Mouse (Mus musculus) hindbrain, embryonic 11.5 days (tissue): ENCODE results near the gene Kcnj6. TPM values are rescaled to one million over a fixed set of nuclear protein-coding genes. Genes with fewer than 3 reads are reported as not detected.

Source experiments
- ATAC-seq: fragments of 200-750 bp; cut with Nextera tagmentation; 2 replicates; pipeline ENCODE4 v1.8.0; 2017; ENCODE audit warnings: mild to moderate bottlenecking, moderate TSS enrichment, moderate library complexity; ENCODE audit not compliant: low FRiP score
- DNase-seq: peaks from one replicate; pipeline ENCODE4 v3.0.0-alpha.2; 2015; ENCODE audit warnings: low spot score
- H3K27ac ChIP-seq: fragments of 300-500 bp; sonication (generic); 2 replicates; pipeline ENCODE4 v1.5.1; 2014; ENCODE audit warnings: mild to moderate bottlenecking, low read depth, low read length
- H3K27me3 ChIP-seq: fragments of 300-500 bp; sonication (generic); 2 replicates; pipeline ENCODE4 v1.6.1; 2014; ENCODE audit warnings: mild to moderate bottlenecking, low read length, moderate library complexity, mixed read lengths; ENCODE audit not compliant: control insufficient read depth, insufficient read depth
- H3K36me3 ChIP-seq: fragments of 300-500 bp; sonication (generic); 2 replicates; pipeline ENCODE4 v1.6.1; 2014; ENCODE audit warnings: mild to moderate bottlenecking, low read length, moderate library complexity, mixed read lengths; ENCODE audit not compliant: control insufficient read depth, insufficient read depth
- H3K4me1 ChIP-seq: fragments of 300-500 bp; sonication (generic); replicated peaks from 2 replicates; pipeline ENCODE4 v1.6.1; 2014; ENCODE audit warnings: low read length, mixed read lengths; ENCODE audit not compliant: control insufficient read depth, insufficient read depth
- H3K4me2 ChIP-seq: fragments of 300-500 bp; sonication (generic); replicated peaks from 2 replicates; pipeline ENCODE4 v1.6.1; 2014; ENCODE audit warnings: mild to moderate bottlenecking, low read depth, low read length
- H3K4me3 ChIP-seq: fragments of 300-500 bp; sonication (generic); 2 replicates; pipeline ENCODE4 v1.5.1; 2014; ENCODE audit warnings: low read depth, low read length
- H3K9ac ChIP-seq: fragments of 300-500 bp; sonication (generic); 2 replicates; pipeline ENCODE4 v1.6.1; 2014; ENCODE audit warnings: low read depth, low read length
- H3K9me3 ChIP-seq: fragments of 300-500 bp; sonication (generic); 2 replicates; pipeline ENCODE4 v1.6.1; 2016; ENCODE audit warnings: low read length; ENCODE audit not compliant: control insufficient read depth
- WGBS: fragments of 180-500 bp; shearing (Covaris S2); extraction: QIAGEN DNeasy Blood & Tissue Kit; methylation state at CpG from one replicate; pipeline ENCODE4 v1.1.7; 2014; 5-methylcytosine and 5-hydroxymethylcytosine counted together
- polyA plus RNA-seq: library from polyadenylated mRNA; unstranded; fragments of >200 nt; fragmentation: Nextera tagmentation; extraction: Ambion mirVana; gene quantifications from 2 replicates; pipeline ENCODE4 v1.2.1, GENCODE M21; 2014

Kcnj6 gene
- polyA plus RNA-seq, 1 experiment from 2014 or later: 0.08 TPM

DNA sequence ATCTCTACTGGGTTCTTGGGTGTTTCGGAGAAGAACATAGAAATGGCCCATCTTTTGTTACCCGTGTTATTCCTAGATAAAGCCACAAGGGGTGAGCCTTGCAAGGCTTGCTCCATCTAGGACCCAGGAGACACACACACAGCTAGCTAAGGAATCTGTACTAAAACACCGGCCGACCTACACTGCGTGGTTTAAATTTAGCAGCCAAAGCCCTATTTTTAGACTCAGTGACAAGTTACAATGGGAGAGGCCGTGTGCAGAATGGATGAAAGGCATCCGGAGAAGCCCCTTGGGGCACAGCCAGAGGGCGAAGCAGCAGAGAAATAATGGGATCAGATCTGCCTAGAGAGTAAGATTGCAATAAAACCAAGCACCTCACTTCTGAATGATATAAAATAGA, 232.4 kb downstream of the Kcnj6 start:
- no peaks in the 10 kb centered on the region for H3K27me3 ChIP-seq
- no peak overlapping the region for H3K9ac ChIP-seq
- ATAC-seq (no peak), DNase-seq (no peak)
- H3K4me3 ChIP-seq: no peak overlapping the region
- WGBS: 51% methylated on average over 8 of the region's 8 CpGs
- H3K4me2 ChIP-seq: no peak overlapping the region
- no peak overlapping the region for H3K27ac ChIP-seq
- no peaks in the 10 kb centered on the region for H3K9me3 ChIP-seq
- H3K4me1 ChIP-seq: no peaks in the 10 kb centered on the region
- H3K36me3 ChIP-seq: no peaks in the 10 kb centered on the region

- no peak for DNase-seq
- Histone ChIP-seq H3K27ac (no peak overlapping the region), H3K4me1 (no peaks in the 10 kb centered on the region), H3K9me3 (no peaks in the 10 kb centered on the region), H3K4me2 (no peak overlapping the region), H3K9ac (no peak overlapping the region), H3K27me3 (no peaks in the 10 kb centered on the region), H3K4me3 (no peak overlapping the region), H3K36me3 (no peaks in the 10 kb centered on the region)
- no peak for ATAC-seq
- 62% methylated on average over 4 of the region's 11 CpGs for WGBS
Measured at GRCm38 (mm10) chr16:94760732-94761131, 236.8 kb downstream of the Kcnj6 start.

- H3K27me3 ChIP-seq: no peaks in the 10 kb centered on the region
- H3K4me2 ChIP-seq: no peak overlapping the region
- DNase-seq (no peak), ATAC-seq (no peak)
- H3K9ac ChIP-seq: no peak overlapping the region
- H3K27ac ChIP-seq: no peak overlapping the region
- no peaks in the 10 kb centered on the region for H3K9me3 ChIP-seq
- H3K4me1 ChIP-seq: no peaks in the 10 kb centered on the region
- 48% methylated on average over 5 of the region's 5 CpGs for WGBS
- H3K36me3 ChIP-seq: no peaks in the 10 kb centered on the region
- no peak overlapping the region for H3K4me3 ChIP-seq
Measured at GRCm38 (mm10) chr16:94759761-94760160, 237.7 kb downstream of the Kcnj6 start.

- ATAC-seq (no peak), DNase-seq (no peak)
- H3K27ac ChIP-seq: no peak overlapping the region
- no peaks in the 10 kb centered on the region for H3K4me1 ChIP-seq
- 48% methylated on average over 3 of the region's 3 CpGs for WGBS
- H3K36me3 ChIP-seq: no peaks in the 10 kb centered on the region
- no peak overlapping the region for H3K4me3 ChIP-seq
- H3K4me2 ChIP-seq: no peak overlapping the region
- H3K9ac ChIP-seq: no peak overlapping the region
- no peaks in the 10 kb centered on the region for H3K9me3 ChIP-seq
- H3K27me3 ChIP-seq: no peaks in the 10 kb centered on the region
Measured at GRCm38 (mm10) chr16:94758606-94759005, 238.9 kb downstream of the Kcnj6 start.

DNA sequence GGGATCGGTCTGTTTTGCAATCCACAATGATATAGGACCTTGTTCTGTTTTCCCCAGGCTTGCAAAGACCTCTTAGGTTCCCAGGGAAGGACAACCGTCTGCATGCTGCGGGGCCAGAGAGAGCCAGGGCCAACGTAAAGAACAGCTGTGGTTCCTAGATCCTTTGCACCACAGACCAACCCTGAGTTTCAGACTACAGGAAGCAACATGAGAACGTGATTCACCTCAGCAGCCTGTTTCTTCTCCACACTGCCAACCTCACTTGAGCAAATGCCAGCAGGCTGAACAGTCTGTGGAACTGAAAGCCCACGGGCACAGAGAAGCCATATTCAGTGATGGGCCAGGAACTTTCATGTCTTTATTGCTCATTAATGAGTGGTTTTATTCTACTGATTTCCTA, 241.1 kb downstream of the Kcnj6 start:
- ATAC-seq: no peak
- no peak overlapping the region for H3K27ac ChIP-seq
- no peaks in the 10 kb centered on the region for H3K27me3 ChIP-seq
- no peaks in the 10 kb centered on the region for H3K4me1 ChIP-seq
- no peak overlapping the region for H3K4me2 ChIP-seq
- H3K9me3 ChIP-seq: no peaks in the 10 kb centered on the region
- no peaks in the 10 kb centered on the region for H3K36me3 ChIP-seq
- WGBS: 76% methylated on average over 6 of the region's 6 CpGs
- H3K4me3 ChIP-seq: no peak overlapping the region
- H3K9ac ChIP-seq: no peak overlapping the region
- no peak for DNase-seq

DNA sequence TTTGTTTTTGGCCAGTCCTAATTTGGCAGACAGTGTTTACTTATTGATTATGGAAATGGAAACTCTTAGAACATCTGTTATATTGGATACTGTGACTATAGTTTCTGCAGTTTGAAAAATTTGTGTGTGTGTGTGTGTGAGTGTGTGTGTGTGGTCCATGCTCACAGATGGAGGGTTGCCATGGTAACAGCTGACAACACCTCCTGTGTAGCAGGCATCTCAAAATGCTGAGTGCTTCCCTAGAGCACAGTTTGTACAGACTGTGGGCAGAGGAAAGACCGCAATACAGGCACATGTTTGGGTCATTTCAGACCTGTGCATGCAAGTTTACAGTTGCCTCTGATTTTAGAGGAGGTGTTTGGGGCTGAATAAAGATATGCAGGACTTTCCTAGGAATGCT, 244.0 kb downstream of the Kcnj6 start:
- no peak overlapping the region for H3K27ac ChIP-seq
- no peaks in the 10 kb centered on the region for H3K4me1 ChIP-seq
- no peaks in the 10 kb centered on the region for H3K9me3 ChIP-seq
- WGBS: 74% methylated on average over 1 of the region's 1 CpGs
- no peaks in the 10 kb centered on the region for H3K36me3 ChIP-seq
- H3K27me3 ChIP-seq: no peaks in the 10 kb centered on the region
- no peak overlapping the region for H3K9ac ChIP-seq
- no peak for ATAC-seq
- H3K4me3 ChIP-seq: no peak overlapping the region
- peak; percentile 47 for DNase-seq
- no peak overlapping the region for H3K4me2 ChIP-seq

GRCm38 (mm10) chr16:94752781-94753180, 244.7 kb downstream of the Kcnj6 start:
- Histone ChIP-seq H3K9ac (no peak overlapping the region), H3K4me3 (no peak overlapping the region), H3K27ac (no peak overlapping the region), H3K9me3 (no peaks in the 10 kb centered on the region), H3K4me2 (no peak overlapping the region), H3K4me1 (no peaks in the 10 kb centered on the region), H3K36me3 (no peaks in the 10 kb centered on the region), H3K27me3 (no peaks in the 10 kb centered on the region)
- ATAC-seq (no peak), DNase-seq (no peak)
- WGBS: 65% methylated on average over 10 of the region's 10 CpGs

DNA sequence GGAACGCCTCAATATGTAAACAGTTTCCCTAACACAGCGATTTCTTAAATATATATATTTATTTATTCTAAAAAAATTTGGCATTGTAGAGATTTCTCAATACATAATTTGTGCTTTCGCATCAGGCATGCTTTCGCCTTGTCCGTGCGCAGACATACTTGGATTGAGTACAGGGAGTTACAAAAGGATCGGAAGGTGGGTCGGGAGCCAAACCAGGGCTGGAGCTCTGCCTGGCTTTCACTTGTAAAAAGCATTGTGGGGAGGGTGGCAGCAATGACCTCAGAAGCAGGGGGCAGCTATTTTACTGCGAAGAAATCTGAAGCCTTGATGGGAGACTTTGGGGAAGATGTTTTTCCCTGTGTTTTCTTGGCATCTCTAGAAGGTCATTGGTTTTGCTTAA, 252.5 kb downstream of the Kcnj6 start:
- ATAC-seq (no peak), DNase-seq (no peak)
- H3K4me2 ChIP-seq: no peak overlapping the region
- no peak overlapping the region for H3K9ac ChIP-seq
- H3K9me3 ChIP-seq: no peaks in the 10 kb centered on the region
- 78% methylated on average over 9 of the region's 9 CpGs for WGBS
- H3K27me3 ChIP-seq: no peaks in the 10 kb centered on the region
- H3K36me3 ChIP-seq: no peaks in the 10 kb centered on the region
- no peak overlapping the region for H3K4me3 ChIP-seq
- H3K4me1 ChIP-seq: no peaks in the 10 kb centered on the region; the same call in 1 of the 2 replicates
- H3K27ac ChIP-seq: no peak overlapping the region

DNA sequence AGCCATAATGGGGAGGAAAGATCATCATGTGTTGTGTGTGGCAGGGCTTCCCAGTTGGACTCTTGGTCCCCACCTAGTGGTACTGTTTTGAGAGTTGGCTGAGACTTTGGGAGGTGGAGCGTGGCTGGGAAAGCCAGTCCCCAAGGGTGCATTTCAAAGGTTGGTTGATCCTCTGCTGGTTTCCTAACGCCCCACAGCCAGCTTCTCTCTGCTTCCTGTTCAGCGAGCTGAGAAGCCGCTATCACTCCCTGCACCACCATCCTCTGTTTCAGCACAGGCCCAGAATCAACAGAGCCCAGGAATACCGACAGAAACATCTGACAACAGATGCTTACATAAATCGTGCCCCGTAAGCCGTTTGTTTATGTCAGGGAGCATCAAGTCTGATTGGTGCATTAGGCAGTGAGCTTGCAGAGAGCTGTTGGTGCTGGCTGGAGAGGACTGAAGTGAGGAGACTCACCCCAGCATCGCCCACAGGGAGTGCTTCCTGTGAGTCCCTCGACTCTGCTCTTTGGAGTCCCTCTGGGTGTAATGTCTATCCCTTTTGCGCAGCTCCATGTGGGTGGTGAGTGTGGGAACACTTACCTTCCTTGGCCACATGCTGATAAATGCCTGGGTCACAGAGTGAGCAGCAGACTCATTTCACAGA, 253.5 kb downstream of the Kcnj6 start:
- DNase-seq (peak; percentile 53), ATAC-seq (no peak)
- 7% methylated on average over 11 of the region's 11 CpGs for WGBS
- no peak overlapping the region for H3K9ac ChIP-seq
- H3K9me3 ChIP-seq: no peaks in the 10 kb centered on the region
- H3K27ac ChIP-seq: no peak overlapping the region
- peak overlapping the region; percentile 29; the same call in 1 of the 2 replicates for H3K4me2 ChIP-seq
- no peaks in the 10 kb centered on the region; the same call in 1 of the 2 replicates for H3K4me1 ChIP-seq
- 0 out of 2 replicates have a peak overlapping the region, but pooled peaks have one; percentile 10 for H3K4me3 ChIP-seq
- H3K36me3 ChIP-seq: no peaks in the 10 kb centered on the region
- no peaks in the 10 kb centered on the region for H3K27me3 ChIP-seq
